Mouse (Mus musculus) cerebellum, postnatal 4 days (tissue): ENCODE measurements at regions not wholly inside any gene's neighbourhood (a gene's known extent, or its start where the extent isn't known, plus 50 kb on each side); places are given as distances from the start of the nearest gene placed in this dataset.

ENCODE experiments used
- DNase-seq, 2 experiments: peaks; one replicate each; pipeline ENCODE4 v3.0.0; 2022; ENCODE audit warnings: low spot score in 2 of 2, mixed read lengths in 1 of 2

DNA sequence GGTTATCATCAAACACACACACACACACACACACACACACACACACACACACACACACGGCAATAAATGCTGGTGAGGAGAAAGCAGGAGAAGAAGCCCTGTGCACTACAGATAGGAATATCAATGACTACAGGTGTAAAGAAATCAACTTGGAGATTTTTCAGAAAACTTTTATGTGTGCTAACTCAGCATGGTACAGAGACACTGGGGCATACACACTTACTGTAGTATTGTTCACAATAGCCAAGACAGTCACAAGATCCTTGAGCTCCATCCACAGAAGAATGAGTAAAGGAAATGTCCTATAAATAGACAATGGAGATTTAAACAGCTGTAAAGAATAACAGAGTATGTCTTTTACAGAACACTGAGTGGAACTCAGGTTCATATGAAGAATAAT is 182.4 kb downstream of the Tm2d1 start:
- DNase-seq: no peak

DNA sequence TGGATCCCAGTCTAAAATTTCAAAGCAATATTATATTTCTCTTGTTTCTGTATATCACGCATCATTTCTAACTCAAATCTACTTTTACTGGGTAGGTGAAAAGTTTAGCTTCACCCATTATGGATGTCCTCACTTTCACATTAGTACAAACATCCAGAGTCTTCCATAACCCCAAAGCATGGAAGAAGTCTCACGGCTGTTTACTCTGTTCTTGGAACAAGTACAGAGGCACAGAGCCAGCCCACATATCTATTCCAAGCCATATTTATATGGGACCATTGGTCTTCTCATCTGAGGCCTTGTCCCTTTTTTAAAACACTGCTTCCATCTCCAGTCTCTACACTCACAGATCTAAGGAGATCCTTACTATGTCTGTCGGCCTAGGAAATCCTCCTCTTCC is 192.8 kb downstream of the Tm2d1 start:
- no peak for DNase-seq

DNA sequence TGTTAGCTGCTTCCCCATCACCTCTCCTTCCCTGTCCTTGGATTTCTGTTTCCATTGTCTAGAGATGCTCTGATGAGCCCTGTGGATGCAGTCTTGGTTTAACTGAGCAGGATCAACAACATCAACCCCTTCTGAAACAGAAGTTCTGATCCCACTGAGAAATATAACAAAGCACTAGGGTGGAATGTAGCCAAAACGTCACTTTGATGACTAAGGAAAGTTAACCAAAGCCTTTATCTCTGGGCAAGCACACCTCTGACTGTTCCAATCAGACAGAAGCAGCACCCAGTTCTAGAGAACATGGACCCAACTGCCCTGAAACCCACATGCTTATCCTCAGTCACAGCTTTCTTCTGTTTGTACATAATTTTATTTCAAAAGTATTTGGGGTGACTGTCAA is 193.2 kb downstream of the Tm2d1 start:
- DNase-seq: no peak

DNA sequence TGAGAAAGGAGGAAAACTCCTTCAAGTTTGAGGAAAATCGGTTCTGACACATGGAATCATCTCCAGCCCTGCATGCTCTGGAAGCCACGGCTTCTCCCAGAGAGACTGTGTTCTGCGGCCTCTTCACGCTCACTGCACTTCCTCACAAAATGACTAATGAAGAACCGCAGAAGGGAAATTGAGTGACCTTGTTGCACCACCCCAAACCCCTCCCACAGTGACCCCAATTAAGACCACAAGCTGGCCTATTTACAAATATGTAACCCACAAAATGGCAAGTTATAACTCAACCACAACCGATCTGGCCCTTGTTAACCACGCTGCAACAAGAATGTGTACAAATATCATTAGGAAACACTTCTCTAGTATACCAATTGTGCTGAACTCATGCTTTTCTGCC is 194.2 kb downstream of the Tm2d1 start:
- no peak for DNase-seq

DNA sequence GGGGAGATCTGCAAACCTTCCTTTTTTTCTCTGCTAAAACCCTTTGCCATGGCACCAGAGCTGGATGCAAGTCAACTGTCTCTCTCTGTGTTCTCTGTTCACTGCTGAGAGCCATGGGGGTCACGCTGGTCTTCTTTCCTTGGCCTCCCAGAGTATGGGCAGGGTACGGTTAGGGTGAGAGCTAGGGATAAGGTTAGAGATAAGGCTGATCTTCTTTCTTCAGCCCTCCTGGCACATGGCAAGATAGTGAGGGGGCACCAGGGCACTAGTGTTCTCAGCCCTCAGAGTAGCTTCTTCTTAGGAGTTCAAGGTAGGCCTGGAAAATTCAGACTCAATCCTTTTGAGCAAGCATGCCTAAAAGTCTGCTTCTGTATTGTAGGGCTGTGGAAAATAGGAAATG is 196.1 kb downstream of the Tm2d1 start:
- no peak for DNase-seq

DNA sequence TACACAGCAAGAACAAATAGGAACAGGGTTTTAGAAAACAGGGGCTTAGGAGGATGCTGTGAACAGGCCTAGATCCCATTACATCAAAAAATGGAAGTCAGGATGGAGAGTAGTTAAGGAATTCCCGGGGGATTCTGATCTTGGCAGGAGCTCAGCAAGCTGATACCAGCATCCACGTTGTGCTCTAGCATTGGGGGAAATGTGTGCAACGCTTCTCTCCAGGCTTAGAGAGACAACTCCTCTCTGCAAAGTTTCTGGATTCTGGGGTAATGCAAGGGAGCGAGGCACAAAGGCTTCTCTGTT is 201.1 kb downstream of the Tm2d1 start:
- peak in 1 of 2 experiments; percentile 11 for DNase-seq

DNA sequence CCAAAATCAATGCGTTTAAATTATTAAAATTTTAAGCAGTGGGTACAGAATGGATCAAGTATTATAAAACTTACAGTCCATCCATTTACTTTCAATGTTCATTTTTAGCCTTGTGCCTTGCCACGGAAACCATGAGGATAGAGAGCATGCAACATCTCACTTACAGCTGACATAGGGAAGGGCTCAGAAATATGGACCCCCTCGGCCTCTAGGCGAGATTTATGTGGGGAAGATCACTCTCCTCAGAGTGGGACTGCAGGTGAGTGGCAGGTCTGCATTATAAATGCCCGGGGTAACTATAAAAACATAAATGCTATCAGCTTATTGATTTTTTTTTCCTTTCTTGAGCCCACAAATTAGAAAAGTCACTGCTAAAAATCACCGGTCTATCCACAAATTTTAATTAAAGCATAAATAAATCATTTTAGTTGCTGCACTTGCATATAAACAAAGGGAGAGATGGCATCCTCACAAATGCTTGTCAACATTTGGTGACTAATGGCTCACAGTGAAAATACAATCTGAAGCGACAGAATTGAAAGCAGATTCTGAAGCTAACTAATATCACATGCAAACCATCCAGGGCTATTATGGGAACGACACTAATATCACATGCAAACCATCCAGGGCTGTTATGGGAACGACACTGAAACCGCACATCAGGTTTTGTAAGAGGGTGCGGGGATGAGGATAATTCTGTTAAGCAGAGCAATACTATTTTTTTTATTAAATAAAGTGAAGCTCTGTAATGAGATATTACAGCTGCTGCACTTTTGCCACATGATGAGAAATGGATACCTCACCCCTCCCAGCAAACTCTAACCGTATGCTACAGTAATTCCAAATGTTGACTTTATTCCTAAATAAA is 201.7 kb downstream of the Tm2d1 start:
- DNase-seq: no peak

DNA sequence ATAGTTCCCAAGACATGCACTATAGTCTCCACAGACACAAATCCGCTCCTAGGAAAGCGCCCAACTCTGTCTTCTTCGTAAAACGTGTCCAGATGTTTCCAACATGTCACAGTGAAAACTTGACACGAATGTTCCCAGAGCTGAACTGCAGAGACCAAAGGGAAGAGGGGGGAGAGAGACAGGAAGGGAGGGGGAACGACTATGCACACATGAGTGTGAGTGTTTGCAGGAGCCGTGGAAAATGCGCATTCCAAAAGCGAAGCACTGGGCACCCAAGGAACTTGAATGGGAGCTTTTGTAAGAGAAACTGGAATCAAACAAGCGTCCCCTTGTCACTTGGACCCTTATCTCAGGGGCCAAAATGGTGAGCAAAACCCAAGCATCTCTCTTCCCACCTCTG is 202.8 kb downstream of the Tm2d1 start:
- DNase-seq: no peak
